Mouse (Mus musculus) CH12.LX (cell line): ENCODE results near the gene Ap1s1.

Source experiments
- CTCF ChIP-seq, 2 experiments: IDR thresholded peaks in 1 of 2; conservative IDR thresholded peaks in 1 of 2; 2 replicates each; pipeline ENCODE4 v1.5.1; 2011 to 2012; ENCODE audit warnings: low read depth in 2 of 2, low read length in 2 of 2, improper control_type of control experiment in 1 of 2, inconsistent platforms in 1 of 2, mild to moderate bottlenecking in 1 of 2, moderate library complexity in 1 of 2
- GABPA ChIP-seq: IDR thresholded peaks from 2 replicates; pipeline ENCODE4 v1.6.1; 2012; ENCODE audit warnings: low read depth, low read length, improper control_type of control experiment, inconsistent platforms; ENCODE audit not compliant: insufficient replicate concordance
- MEF2A ChIP-seq: IDR thresholded peaks from 2 replicates; pipeline ENCODE4 v1.6.1; 2014; ENCODE audit warnings: low read depth, mild to moderate bottlenecking, inconsistent platforms, low read length, improper control_type of control experiment, borderline replicate concordance
- MYC ChIP-seq: IDR thresholded peaks from 2 replicates; pipeline ENCODE4 v1.6.1; 2011; ENCODE audit warnings: low read depth, mild to moderate bottlenecking, improper control_type of control experiment, low read length
- POLR2A ChIP-seq: IDR thresholded peaks from 2 replicates; pipeline ENCODE4 v1.6.1; 2011; ENCODE audit warnings: low read depth, mild to moderate bottlenecking, improper control_type of control experiment, low read length

DNA sequence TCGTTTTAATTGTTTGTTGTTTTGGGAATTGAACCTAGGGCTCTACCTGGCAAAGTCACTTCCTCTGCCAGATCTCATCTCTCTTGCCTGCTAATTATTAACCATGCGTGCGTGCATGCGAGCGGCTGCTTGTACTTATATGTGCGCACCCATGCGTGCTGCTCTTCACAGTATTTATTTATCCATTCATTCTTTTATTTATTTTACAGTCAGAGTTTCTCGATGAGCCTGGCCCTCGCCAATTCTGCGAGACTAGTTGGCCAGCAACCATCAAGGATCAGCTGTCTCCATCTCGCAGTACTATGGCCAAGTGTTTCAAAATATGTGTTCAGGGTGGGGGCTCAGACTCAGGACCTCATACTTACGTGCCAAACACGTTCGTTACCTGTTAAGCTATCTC, 32.1 kb upstream of the Ap1s1 start:
- TF ChIP-seq GABPA (no peak), CTCF (conservative IDR thresholded peaks at IDR 0.05 in 1 of 2, IDR thresholded peaks at IDR 0.05 in 1 of 2; ENCODE audit: low read depth in 2 of 2, low read length in 2 of 2) (no peak), MYC (no peak), MEF2A (no peak), POLR2A (no peak)
